Mouse (Mus musculus): ENCODE data around the gene Phlda3.

Phlda3 gene

GRCm38 (mm10) chr1:135765645-135766591 lies at the start of gene Phlda3:
Gene Phlda3, plus strand, starts transcription at chr1:135766119.
- no peak for DNase-seq (ENCODE audit: low read depth in 1 of 2, low spot score in 2 of 2)

GRCm38 (mm10) chr1:135719486-135719885 lies 46.4 kb upstream of the Phlda3 start:
- DNase-seq (ENCODE audit: low read depth in 1 of 2, low spot score in 2 of 2) = peak in 1 of 2 experiments; percentile 31

GRCm38 (mm10) chr1:135719983-135720382 lies 45.9 kb upstream of the Phlda3 start, which contains the start of gene Csrp1:
Gene Csrp1, plus strand, starts transcription at chr1:135720061.
- no peak for DNase-seq (ENCODE audit: low read depth in 1 of 2, low spot score in 2 of 2)

DNA sequence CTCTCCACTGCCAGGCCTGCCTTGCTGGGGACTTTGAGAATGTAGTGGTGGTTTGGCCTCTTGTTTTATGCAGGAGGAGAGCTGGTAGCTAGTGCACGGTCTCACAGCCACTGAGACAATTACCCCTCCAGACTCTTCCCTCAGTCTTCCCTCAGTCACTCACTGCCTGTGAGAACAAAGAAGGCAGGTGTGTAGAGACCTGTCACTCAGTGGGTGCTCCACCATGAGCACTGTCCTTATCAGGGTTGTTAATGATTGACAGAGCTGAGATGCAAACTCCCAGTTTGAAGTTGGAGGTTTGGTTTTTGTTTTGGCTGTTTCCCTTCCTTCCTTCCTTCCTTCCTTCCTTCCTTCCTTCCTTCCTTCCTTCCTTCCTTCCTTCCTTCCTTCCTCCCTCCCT lies 42.9 kb upstream of the Phlda3 start:
- no peak for DNase-seq (ENCODE audit: low read depth in 1 of 2, low spot score in 2 of 2)

GRCm38 (mm10) chr1:135724134-135724533 lies 41.8 kb upstream of the Phlda3 start:
- DNase-seq (ENCODE audit: low read depth in 1 of 2, low spot score in 2 of 2) = no peak

GRCm38 (mm10) chr1:135725324-135725723 lies 40.6 kb upstream of the Phlda3 start:
- no peak for DNase-seq (ENCODE audit: low read depth in 1 of 2, low spot score in 2 of 2)

- DNase-seq (ENCODE audit: low read depth in 1 of 2, low spot score in 2 of 2) = peak in 1 of 2 experiments; percentile 33
These were observed 40.0 kb upstream of the Phlda3 start for GRCm38 (mm10) chr1:135725936-135726335.

- DNase-seq (ENCODE audit: low read depth in 1 of 2, low spot score in 2 of 2) = peak; percentile 51 to 57
These were observed 37.1 kb upstream of the Phlda3 start for GRCm38 (mm10) chr1:135728631-135729366.

GRCm38 (mm10) chr1:135729367-135729713 lies 36.6 kb upstream of the Phlda3 start:
- no peak for DNase-seq (ENCODE audit: low read depth in 1 of 2, low spot score in 2 of 2)

DNA sequence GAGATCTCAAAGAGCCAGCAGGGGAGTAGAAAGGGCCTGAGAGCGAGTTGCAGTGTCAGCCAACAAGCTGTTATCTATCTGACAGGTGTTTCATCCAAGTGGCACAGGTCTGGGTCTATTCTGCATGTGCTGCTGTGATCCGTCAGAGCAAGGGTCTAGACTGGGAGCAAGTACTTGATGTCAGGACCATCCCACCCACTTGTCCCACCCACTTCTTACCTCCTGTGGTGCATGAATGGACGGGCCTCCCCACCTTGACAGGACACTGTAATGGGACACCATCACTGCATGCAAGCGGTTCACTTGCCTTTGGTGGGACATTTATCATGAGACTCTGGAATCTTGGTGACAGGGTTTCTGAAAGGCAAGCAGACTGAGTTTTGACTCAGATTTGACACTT lies 36.1 kb upstream of the Phlda3 start:
- DNase-seq (ENCODE audit: low read depth in 1 of 2, low spot score in 2 of 2) = no peak

GRCm38 (mm10) chr1:135730296-135730695 lies 35.6 kb upstream of the Phlda3 start:
- DNase-seq (ENCODE audit: low read depth in 1 of 2, low spot score in 2 of 2) = no peak

- no peak for DNase-seq (ENCODE audit: low read depth in 1 of 2, low spot score in 2 of 2)
These were observed 34.5 kb upstream of the Phlda3 start for GRCm38 (mm10) chr1:135731393-135731792.

- DNase-seq (ENCODE audit: low read depth in 1 of 2, low spot score in 2 of 2) = no peak
These were observed 33.8 kb upstream of the Phlda3 start for GRCm38 (mm10) chr1:135731897-135732684.

DNA sequence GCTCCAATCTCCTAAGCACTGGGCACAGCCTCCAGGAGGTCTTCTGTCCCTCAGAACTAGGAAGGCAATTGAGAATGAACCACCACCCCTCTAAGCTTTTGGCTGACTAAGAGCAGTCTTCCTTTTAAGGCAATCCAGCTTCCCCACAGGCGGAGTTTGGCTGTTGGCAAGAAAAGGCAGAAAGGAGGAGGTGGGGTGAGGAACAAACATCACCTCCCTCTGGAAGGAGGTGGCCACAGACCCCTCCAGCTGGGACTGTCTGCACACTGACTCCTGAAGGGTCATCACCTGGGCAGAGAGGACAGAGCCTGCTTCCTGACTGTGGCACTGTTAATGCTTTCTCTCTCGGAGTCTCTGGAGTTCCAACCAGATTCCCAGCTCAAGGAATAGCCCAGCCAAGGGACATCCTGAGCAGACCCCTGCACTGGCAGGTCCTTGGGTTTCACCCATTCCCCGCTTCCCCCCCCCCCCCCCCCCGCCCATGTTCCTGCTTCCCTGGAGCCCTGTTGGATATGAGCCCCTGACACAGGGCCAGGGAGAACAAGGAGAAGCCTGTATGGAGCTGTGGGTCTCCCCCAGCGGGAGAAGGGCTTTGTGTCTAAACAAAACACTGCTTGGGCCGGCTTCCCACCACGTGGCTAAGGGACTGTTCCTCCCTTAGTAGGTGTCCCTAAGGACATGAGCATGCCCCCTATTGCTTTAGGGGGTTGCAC lies 31.5 kb upstream of the Phlda3 start:
- no peak for DNase-seq (ENCODE audit: low read depth in 1 of 2, low spot score in 2 of 2)

DNA sequence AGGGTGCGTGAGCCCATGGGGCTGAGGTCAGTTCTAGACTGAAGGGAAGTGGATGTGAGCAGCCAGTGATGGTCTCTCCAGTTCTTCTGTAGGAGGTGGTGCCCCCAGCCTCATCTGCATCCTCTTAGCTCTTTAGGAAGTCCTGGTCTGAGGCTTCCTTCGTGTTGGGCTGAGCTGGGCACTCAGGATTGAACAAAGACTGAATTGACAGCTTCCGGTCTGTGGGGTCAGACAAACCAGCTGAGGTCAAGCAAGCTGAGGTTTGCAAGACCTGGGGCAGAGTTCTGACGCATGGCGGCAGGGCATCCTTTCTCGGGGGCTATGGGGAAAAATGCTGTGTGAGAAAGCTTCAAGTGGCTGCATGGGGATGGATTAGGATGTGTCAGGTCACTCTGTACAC lies 30.5 kb upstream of the Phlda3 start:
- no peak for DNase-seq (ENCODE audit: low read depth in 1 of 2, low spot score in 2 of 2)

GRCm38 (mm10) chr1:135744987-135745386 lies 20.9 kb upstream of the Phlda3 start:
- DNase-seq (ENCODE audit: low read depth in 1 of 2, low spot score in 2 of 2) = no peak

GRCm38 (mm10) chr1:135746248-135746647 lies 19.7 kb upstream of the Phlda3 start:
- DNase-seq (ENCODE audit: low read depth in 1 of 2, low spot score in 2 of 2) = no peak

DNA sequence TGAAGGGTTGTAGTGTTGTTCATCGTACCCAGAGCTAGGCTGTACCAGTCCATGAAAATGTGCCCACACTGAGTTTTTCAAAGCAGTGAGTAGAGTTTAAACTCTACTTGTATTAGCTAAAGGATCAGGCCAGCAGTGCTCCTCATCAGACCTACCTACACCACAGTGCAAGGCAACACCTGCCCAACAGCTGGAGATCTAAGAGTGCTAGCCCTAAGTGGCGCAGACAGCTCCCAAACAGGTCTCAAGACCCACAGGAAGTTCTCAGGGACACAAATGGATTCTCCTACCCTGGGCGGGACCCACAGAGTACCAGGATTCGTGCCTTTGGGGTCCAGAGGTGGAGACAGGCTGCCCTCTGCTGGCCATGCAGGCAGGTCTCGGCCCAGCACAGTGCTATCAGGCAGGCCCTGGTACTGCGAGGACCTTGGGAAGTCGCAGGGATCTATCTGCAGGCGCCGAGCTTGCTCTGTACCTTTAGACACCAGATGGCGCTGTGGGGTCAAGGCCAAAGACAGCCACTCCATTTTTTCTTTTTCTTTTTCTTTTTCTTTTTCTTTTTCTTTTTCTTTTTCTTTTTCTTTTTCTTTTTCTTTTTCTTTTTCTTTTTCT lies 13.1 kb upstream of the Phlda3 start:
- DNase-seq (ENCODE audit: low read depth in 1 of 2, low spot score in 2 of 2) = peak; percentile 61 to 75

DNA sequence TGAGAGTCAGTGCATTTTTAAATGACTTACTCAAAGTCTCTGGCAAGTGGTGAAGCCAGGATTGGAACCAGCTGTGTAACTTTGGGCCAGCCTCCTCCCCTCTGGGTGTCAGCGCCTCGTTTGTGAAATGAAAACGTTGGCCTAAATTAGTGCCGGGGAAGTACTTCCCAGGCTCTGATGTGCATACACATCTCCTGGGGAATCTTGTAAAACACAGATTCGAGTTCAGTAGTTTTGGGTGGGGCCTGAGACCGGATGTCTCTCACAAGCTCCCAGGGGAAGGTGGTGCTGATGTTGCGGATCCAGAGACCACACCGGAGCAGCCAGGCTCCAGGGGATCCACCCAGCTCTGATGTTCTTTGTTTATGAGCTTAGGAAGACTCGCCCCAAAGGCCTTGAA lies 10.6 kb upstream of the Phlda3 start:
- no peak for DNase-seq (ENCODE audit: low read depth in 1 of 2, low spot score in 2 of 2)

- no peak for DNase-seq (ENCODE audit: low read depth in 1 of 2, low spot score in 2 of 2)
These were observed 10.0 kb upstream of the Phlda3 start for GRCm38 (mm10) chr1:135755913-135756312.
